Mouse (Mus musculus): ENCODE data around the gene Serpinb6b. TPM values are rescaled to one million over a fixed set of nuclear protein-coding genes. Genes with fewer than 3 reads are reported as not detected.

Gene Serpinb6b
- polyA plus RNA-seq, 1 experiment, result 6.1 TPM

GRCm38 (mm10) chr13:33003523-33004413 lies 38.8 kb downstream of the Serpinb6b start:
- peaks cover 4% of the 10 kb centered on the region for H3K4me1 ChIP-seq (ENCODE audit: control insufficient read depth, insufficient read depth, low read length)
- H3K27ac ChIP-seq (ENCODE audit: insufficient read depth, low read length), result no peak overlapping the region
- H3K9me3 ChIP-seq (replicated peaks; ENCODE audit: control insufficient read depth, insufficient read depth, low read length, poor library complexity, severe bottlenecking), result no peaks in the 10 kb centered on the region
- H3K9ac ChIP-seq (ENCODE audit: low read depth, poor library complexity, severe bottlenecking), result no peak overlapping the region
- H3K27me3 ChIP-seq (ENCODE audit: control insufficient read depth, insufficient read depth, low read length, poor library complexity, severe bottlenecking), result no peaks in the 10 kb centered on the region
- no peak overlapping the region for H3K4me3 ChIP-seq (ENCODE audit: low read depth, low read length)
- no peaks in the 10 kb centered on the region for H3K36me3 ChIP-seq (ENCODE audit: control insufficient read depth, insufficient read depth, low read length, poor library complexity, severe bottlenecking)
- TF ChIP-seq EP300 (IDR thresholded peaks at IDR 0.05; ENCODE audit: insufficient read depth, low read depth, low read length) (no peak), POLR2A (IDR thresholded peaks at IDR 0.05; ENCODE audit: insufficient read depth, low read length) (no peak), CTCF (IDR thresholded peaks at IDR 0.05; ENCODE audit: low read depth, low read length) (no peak)

DNA sequence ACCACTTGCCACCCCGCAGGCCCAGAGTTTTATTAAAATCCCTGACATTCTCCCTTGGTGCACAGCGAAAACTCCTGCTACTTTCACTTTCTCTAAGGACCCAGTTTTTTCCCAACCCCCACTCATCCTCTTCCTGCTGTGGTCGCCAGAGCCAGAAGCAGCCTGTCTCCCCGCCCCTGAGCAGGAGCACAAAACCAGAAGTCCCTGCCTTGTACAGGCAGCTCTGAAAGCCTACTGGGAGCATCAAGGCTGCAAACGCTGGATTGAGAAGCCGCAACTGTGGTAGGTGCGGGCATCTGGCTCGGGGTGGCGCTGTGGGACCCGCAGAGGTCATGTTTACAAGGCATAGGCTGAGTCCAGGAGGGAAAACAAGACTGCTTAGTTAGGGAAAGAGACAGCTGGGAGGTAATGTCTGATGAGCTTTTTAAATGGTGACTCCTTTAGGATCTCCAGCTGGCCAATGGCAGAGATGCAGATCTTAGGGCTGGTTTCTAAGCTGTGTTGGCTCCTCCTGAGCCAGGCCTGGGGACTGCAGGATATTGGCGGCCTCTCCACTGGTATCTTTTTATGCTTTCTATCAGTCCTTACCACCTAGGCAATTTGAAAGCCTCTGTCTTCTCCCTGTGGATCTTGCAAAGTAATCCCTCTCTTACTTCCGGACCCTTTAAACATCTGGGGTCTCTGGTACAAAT lies 39.6 kb downstream of the Serpinb6b start:
- H3K36me3 ChIP-seq (ENCODE audit: control insufficient read depth, insufficient read depth, low read length, poor library complexity, severe bottlenecking), result no peaks in the 10 kb centered on the region
- peaks cover 4% of the 10 kb centered on the region for H3K4me1 ChIP-seq (ENCODE audit: control insufficient read depth, insufficient read depth, low read length)
- no peak overlapping the region for H3K27ac ChIP-seq (ENCODE audit: insufficient read depth, low read length)
- no peaks in the 10 kb centered on the region for H3K27me3 ChIP-seq (ENCODE audit: control insufficient read depth, insufficient read depth, low read length, poor library complexity, severe bottlenecking)
- no peak overlapping the region for H3K9ac ChIP-seq (ENCODE audit: low read depth, poor library complexity, severe bottlenecking)
- no peak overlapping the region for H3K4me3 ChIP-seq (ENCODE audit: low read depth, low read length)
- no peaks in the 10 kb centered on the region for H3K9me3 ChIP-seq (replicated peaks; ENCODE audit: control insufficient read depth, insufficient read depth, low read length, poor library complexity, severe bottlenecking)
- TF ChIP-seq POLR2A (IDR thresholded peaks at IDR 0.05; ENCODE audit: insufficient read depth, low read length) (no peak), CTCF (IDR thresholded peaks at IDR 0.05; ENCODE audit: low read depth, low read length) (peak; percentile 73), EP300 (IDR thresholded peaks at IDR 0.05; ENCODE audit: insufficient read depth, low read depth, low read length) (0 out of 2 replicates have a peak, but pooled peaks have one; percentile 37)

- TF ChIP-seq CTCF (IDR thresholded peaks at IDR 0.05; ENCODE audit: low read depth, low read length) (no peak), EP300 (IDR thresholded peaks at IDR 0.05; ENCODE audit: insufficient read depth, low read depth, low read length) (no peak), POLR2A (IDR thresholded peaks at IDR 0.05; ENCODE audit: insufficient read depth, low read length) (no peak)
- Histone ChIP-seq H3K4me3 (ENCODE audit: low read depth, low read length) (no peak overlapping the region), H3K27me3 (ENCODE audit: control insufficient read depth, insufficient read depth, low read length, poor library complexity, severe bottlenecking) (no peaks in the 10 kb centered on the region), H3K36me3 (ENCODE audit: control insufficient read depth, insufficient read depth, low read length, poor library complexity, severe bottlenecking) (no peaks in the 10 kb centered on the region), H3K9me3 (replicated peaks; ENCODE audit: control insufficient read depth, insufficient read depth, low read length, poor library complexity, severe bottlenecking) (no peaks in the 10 kb centered on the region), H3K4me1 (ENCODE audit: control insufficient read depth, insufficient read depth, low read length) (peaks cover 4% of the 10 kb centered on the region), H3K27ac (ENCODE audit: insufficient read depth, low read length) (no peak overlapping the region), H3K9ac (ENCODE audit: low read depth, poor library complexity, severe bottlenecking) (no peak overlapping the region)
Measured at GRCm38 (mm10) chr13:33005501-33006075, 40.6 kb downstream of the Serpinb6b start.

DNA sequence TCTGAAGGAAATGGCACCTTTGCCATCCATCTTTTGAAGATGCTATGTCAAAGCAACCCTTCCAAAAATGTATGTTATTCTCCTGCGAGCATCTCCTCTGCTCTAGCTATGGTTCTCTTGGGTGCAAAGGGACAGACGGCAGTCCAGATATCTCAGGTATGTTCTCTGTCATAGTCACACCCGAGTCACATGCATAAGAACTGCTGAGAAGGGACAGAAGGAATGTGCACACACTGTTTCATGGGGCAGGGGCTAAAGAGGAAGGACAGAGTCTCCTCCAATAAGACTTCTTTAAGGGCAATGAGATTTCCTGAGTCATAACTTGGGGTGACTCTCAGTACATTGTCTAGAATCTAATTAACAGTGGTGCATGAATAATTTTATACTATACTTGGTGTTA lies 41.5 kb downstream of the Serpinb6b start:
- H3K9me3 ChIP-seq (replicated peaks; ENCODE audit: control insufficient read depth, insufficient read depth, low read length, poor library complexity, severe bottlenecking), result no peaks in the 10 kb centered on the region
- H3K4me3 ChIP-seq (ENCODE audit: low read depth, low read length), result no peak overlapping the region
- no peak overlapping the region for H3K9ac ChIP-seq (ENCODE audit: low read depth, poor library complexity, severe bottlenecking)
- H3K4me1 ChIP-seq (ENCODE audit: control insufficient read depth, insufficient read depth, low read length), result peaks cover 4% of the 10 kb centered on the region
- H3K27ac ChIP-seq (ENCODE audit: insufficient read depth, low read length), result no peak overlapping the region
- no peaks in the 10 kb centered on the region for H3K36me3 ChIP-seq (ENCODE audit: control insufficient read depth, insufficient read depth, low read length, poor library complexity, severe bottlenecking)
- no peaks in the 10 kb centered on the region for H3K27me3 ChIP-seq (ENCODE audit: control insufficient read depth, insufficient read depth, low read length, poor library complexity, severe bottlenecking)
- TF ChIP-seq EP300 (IDR thresholded peaks at IDR 0.05; ENCODE audit: insufficient read depth, low read depth, low read length) (no peak), CTCF (IDR thresholded peaks at IDR 0.05; ENCODE audit: low read depth, low read length) (no peak), POLR2A (IDR thresholded peaks at IDR 0.05; ENCODE audit: insufficient read depth, low read length) (no peak)

- no peaks in the 10 kb centered on the region for H3K9me3 ChIP-seq (replicated peaks; ENCODE audit: control insufficient read depth, insufficient read depth, low read length, poor library complexity, severe bottlenecking)
- no peak overlapping the region for H3K9ac ChIP-seq (ENCODE audit: low read depth, poor library complexity, severe bottlenecking)
- H3K27me3 ChIP-seq (ENCODE audit: control insufficient read depth, insufficient read depth, low read length, poor library complexity, severe bottlenecking), result no peaks in the 10 kb centered on the region; the same call in 1 of the 2 replicates
- no peak overlapping the region for H3K27ac ChIP-seq (ENCODE audit: insufficient read depth, low read length)
- no peaks in the 10 kb centered on the region for H3K36me3 ChIP-seq (ENCODE audit: control insufficient read depth, insufficient read depth, low read length, poor library complexity, severe bottlenecking)
- no peaks in the 10 kb centered on the region for H3K4me1 ChIP-seq (ENCODE audit: control insufficient read depth, insufficient read depth, low read length)
- no peak overlapping the region for H3K4me3 ChIP-seq (ENCODE audit: low read depth, low read length)
- TF ChIP-seq POLR2A (IDR thresholded peaks at IDR 0.05; ENCODE audit: insufficient read depth, low read length) (no peak), EP300 (IDR thresholded peaks at IDR 0.05; ENCODE audit: insufficient read depth, low read depth, low read length) (no peak), CTCF (IDR thresholded peaks at IDR 0.05; ENCODE audit: low read depth, low read length) (no peak)
Measured at GRCm38 (mm10) chr13:33012395-33012794, 47.4 kb downstream of the Serpinb6b start.

All from ES-Bruce4 (cell line).